Mouse (Mus musculus) myocyte (in vitro differentiated cells): ENCODE data around the gene 1700001J03Rik.

Source experiments
- CEBPB ChIP-seq: IDR thresholded peaks from 2 replicates; pipeline ENCODE4 v1.6.1; 2011; ENCODE audit warnings: mild to moderate bottlenecking, moderate library complexity; ENCODE audit not compliant: poor library complexity, insufficient read depth, severe bottlenecking
- MAX ChIP-seq: IDR thresholded peaks from one replicate; pipeline ENCODE4 v1.6.1; 2011; ENCODE audit warnings: low read depth, mild to moderate bottlenecking, control low read depth
- POLR2A ChIP-seq: IDR thresholded peaks from one replicate; pipeline ENCODE4 v1.6.1; 2011; ENCODE audit warnings: low read depth, mild to moderate bottlenecking, control low read depth, moderate library complexity; ENCODE audit not compliant: insufficient read length
- POLR2AphosphoS2 ChIP-seq: IDR thresholded peaks from one replicate; pipeline ENCODE4 v1.6.1; 2011; ENCODE audit warnings: low read depth, control low read depth; ENCODE audit not compliant: insufficient read length
- SRF ChIP-seq: IDR thresholded peaks from one replicate; pipeline ENCODE4 v1.6.1; 2011; ENCODE audit warnings: low read depth; ENCODE audit not compliant: control insufficient read depth, insufficient read length
- TCF12 ChIP-seq: IDR thresholded peaks from one replicate; pipeline ENCODE4 v1.6.1; 2011; ENCODE audit warnings: mild to moderate bottlenecking, control low read depth; ENCODE audit not compliant: poor library complexity, insufficient read depth, severe bottlenecking
- USF1 ChIP-seq: IDR thresholded peaks from one replicate; pipeline ENCODE4 v1.6.1; 2011; ENCODE audit warnings: low read depth, mild to moderate bottlenecking, control low read depth, moderate library complexity

DNA sequence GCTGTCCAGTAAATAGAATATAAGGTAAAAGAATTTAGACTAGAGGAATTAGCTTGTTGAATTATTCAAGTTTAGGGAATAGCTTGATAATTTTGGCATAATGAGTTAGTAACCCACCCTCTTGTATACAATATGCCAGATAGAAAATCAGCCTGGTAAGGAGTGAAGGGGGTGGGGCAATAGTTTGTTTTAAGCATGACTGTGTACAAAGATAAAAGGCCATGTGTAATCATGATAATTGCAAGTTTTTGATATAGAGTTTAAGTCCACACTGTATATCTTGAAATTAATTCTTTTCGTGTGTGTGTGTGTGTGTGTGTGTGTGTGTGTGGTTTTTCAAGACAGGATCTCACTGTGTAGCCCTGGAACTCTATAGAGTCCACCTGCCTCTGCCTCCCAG, 49.2 kb upstream of the 1700001J03Rik start:
- TF ChIP-seq SRF (no peak), POLR2AphosphoS2 (no peak), POLR2A (no peak), TCF12 (no peak), USF1 (no peak), CEBPB (no peak), MAX (no peak)
